Mouse (Mus musculus) ES-E14 (cell line): ENCODE measurements around the gene Scn4b. TPM values are rescaled to one million over a fixed set of nuclear protein-coding genes. Genes with fewer than 3 reads are reported as not detected.

Source experiments
- DNase-seq: peaks from one replicate; pipeline ENCODE4 v3.0.0-alpha.2; 2013; ENCODE audit warnings: low read depth, low spot score
- H3K27ac ChIP-seq: 2 replicates; pipeline ENCODE4 v1.5.1; 2012; ENCODE audit warnings: low read depth, mild to moderate bottlenecking, low read length, moderate library complexity, mixed read lengths; ENCODE audit not compliant: poor library complexity, insufficient read depth, severe bottlenecking
- H3K36me3 ChIP-seq: 2 replicates; pipeline ENCODE4 v1.6.1; 2012; ENCODE audit warnings: mild to moderate bottlenecking, low read length, moderate library complexity, mixed read lengths; ENCODE audit not compliant: control insufficient read depth, poor library complexity, insufficient read depth, severe bottlenecking
- H3K4me1 ChIP-seq, 2 experiments: fragments of 150-350 bp in 1 of 2; sonication (generic) in 1 of 2; 2 replicates each; pipeline ENCODE4 v1.6.1; 2012; ENCODE audit warnings: low read length in 2 of 2, mild to moderate bottlenecking in 1 of 2, mixed read lengths in 1 of 2; ENCODE audit not compliant: control insufficient read depth in 2 of 2, insufficient read depth in 2 of 2, poor library complexity in 1 of 2
- H3K4me3 ChIP-seq, 2 experiments: fragments of 150-350 bp in 1 of 2; sonication (generic) in 1 of 2; 2 replicates each; pipeline ENCODE4 v1.5.1; 2012; ENCODE audit warnings: low read length in 2 of 2, low read depth in 1 of 2, mild to moderate bottlenecking in 1 of 2, mixed read lengths in 1 of 2; ENCODE audit not compliant: insufficient read depth in 1 of 2, poor library complexity in 1 of 2, severe bottlenecking in 1 of 2
- H3K9ac ChIP-seq: 2 replicates; pipeline ENCODE4 v1.6.1; 2012; ENCODE audit warnings: low read depth, mild to moderate bottlenecking, low read length, mixed read lengths; ENCODE audit not compliant: poor library complexity, insufficient read depth, severe bottlenecking
- H3K9me3 ChIP-seq: fragments of 150-350 bp; sonication (generic); 2 replicates; pipeline ENCODE4 v1.6.1; 2012; ENCODE audit warnings: low read depth, mild to moderate bottlenecking, low read length; ENCODE audit not compliant: control insufficient read depth, insufficient read depth
- CHD2 ChIP-seq: IDR thresholded peaks from 2 replicates; pipeline ENCODE4 v1.6.1; 2014; ENCODE audit warnings: mild to moderate bottlenecking, low read depth, low read length, inconsistent platforms
- HCFC1 ChIP-seq: IDR thresholded peaks from 2 replicates; pipeline ENCODE4 v1.6.1; 2012; ENCODE audit warnings: low read length, inconsistent platforms, borderline replicate concordance; ENCODE audit not compliant: insufficient read depth
- MAFK ChIP-seq: IDR thresholded peaks from 2 replicates; pipeline ENCODE4 v1.6.1; 2014; ENCODE audit warnings: mild to moderate bottlenecking, low read depth, low read length, inconsistent platforms; ENCODE audit not compliant: insufficient read depth
- ZC3H11A ChIP-seq: IDR thresholded peaks from 2 replicates; pipeline ENCODE4 v1.6.1; 2012; ENCODE audit warnings: low read depth, mild to moderate bottlenecking, inconsistent platforms, low read length, borderline replicate concordance
- ZNF384 ChIP-seq: IDR thresholded peaks from 2 replicates; pipeline ENCODE4 v1.6.1; 2012; ENCODE audit warnings: low read depth, low read length, inconsistent platforms
- in situ Hi-C, 2 experiments: fragments of 600-800 bp; cut with MboI; formaldehyde crosslinking; loops; one replicate each; pipeline ENCODE4 v1.15.1; 2025; ENCODE audit warnings: low sequenced_read_pairs in 2 of 2, inconsistent platforms in 1 of 2; ENCODE audit not compliant: unreplicated experiment in 2 of 2
- total RNA-seq: library from RNA; depleted of rRNA; stranded (reverse); fragments of 300-350 nt; gene quantifications from 2 replicates; pipeline ENCODE4 v1.2.3, GENCODE M21; 2012; rRNA removed

Scn4b gene
- 0.32 and 0.45 TPM in 2 replicates for total RNA-seq

GRCm38 (mm10) chr9:45138191-45139032 lies at the start of gene Scn4b:
Gene Scn4b (plus strand): TSS chr9:45138395.
- H3K36me3 ChIP-seq, result no peaks in the 10 kb centered on the region
- H3K4me3 ChIP-seq, result peak within 1 kb of the TSS; percentile 53 to 72
- H3K4me1 ChIP-seq, result peaks cover 2% of the 10 kb centered on the region in 2 experiments; a peak in 1 of 4 replicates
- DNase-seq, result no peak
- TF ChIP-seq MAFK (no peak), ZNF384 (no peak), HCFC1 (no peak), ZC3H11A (no peak), CHD2 (no peak)
- no peaks in the 10 kb centered on the region for H3K9me3 ChIP-seq
- H3K9ac ChIP-seq, result peak within 1 kb of the TSS; percentile 28; the same call in 1 of the 2 replicates
- no peak within 1 kb of the TSS for H3K27ac ChIP-seq
- in situ Hi-C loops, result no loop called here

- H3K9ac ChIP-seq, result no peak overlapping the region
- no peak for DNase-seq
- no peak overlapping the region for H3K27ac ChIP-seq
- H3K36me3 ChIP-seq, result no peaks in the 10 kb centered on the region
- no peak overlapping the region for H3K4me3 ChIP-seq
- no peaks in the 10 kb centered on the region for H3K9me3 ChIP-seq
- in situ Hi-C loops, result no loop called here
- H3K4me1 ChIP-seq, result 0 out of 4 replicates have a peak, but pooled peaks cover 0 to 4% of the 10 kb centered on the region in 2 experiments
- TF ChIP-seq ZC3H11A, result no peak
- TF ChIP-seq HCFC1, result no peak
- TF ChIP-seq ZNF384, result no peak
- TF ChIP-seq MAFK, result no peak
- TF ChIP-seq CHD2, result no peak
These were observed 47.4 kb upstream of the Scn4b start for GRCm38 (mm10) chr9:45090811-45091210.

DNA sequence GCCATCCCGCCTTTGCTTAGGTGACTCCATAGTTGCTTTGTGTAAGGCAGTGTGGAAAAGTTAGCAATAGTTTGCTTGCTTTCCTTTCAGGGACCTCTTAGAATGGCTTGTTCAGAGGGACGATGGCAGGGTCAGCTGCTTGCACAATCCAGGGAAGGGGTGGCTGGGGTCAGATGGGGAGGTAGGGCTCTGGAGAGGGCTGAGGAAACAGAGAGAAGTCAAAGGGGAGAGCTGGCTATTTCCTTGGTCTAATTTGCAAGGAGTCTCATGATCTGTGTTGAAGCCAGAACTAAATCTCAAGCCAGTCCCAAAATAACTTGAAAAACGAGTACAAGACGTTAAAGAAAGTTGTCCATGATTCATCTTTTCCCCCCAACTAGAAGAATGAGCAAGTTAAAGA lies 45.6 kb upstream of the Scn4b start:
- no peaks in the 10 kb centered on the region for H3K36me3 ChIP-seq
- H3K4me1 ChIP-seq, result 0 out of 4 replicates have a peak, but pooled peaks cover 0 to 4% of the 10 kb centered on the region in 2 experiments
- no peak overlapping the region for H3K9ac ChIP-seq
- no peak for TF ChIP-seq HCFC1
- TF ChIP-seq ZC3H11A, result no peak
- peak overlapping the region in 1 of 2 experiments; percentile 45; a peak in 1 of 4 replicates for H3K4me3 ChIP-seq
- H3K9me3 ChIP-seq, result no peaks in the 10 kb centered on the region
- H3K27ac ChIP-seq, result no peak overlapping the region
- DNase-seq, result no peak
- in situ Hi-C loops, result no loop called here

DNA sequence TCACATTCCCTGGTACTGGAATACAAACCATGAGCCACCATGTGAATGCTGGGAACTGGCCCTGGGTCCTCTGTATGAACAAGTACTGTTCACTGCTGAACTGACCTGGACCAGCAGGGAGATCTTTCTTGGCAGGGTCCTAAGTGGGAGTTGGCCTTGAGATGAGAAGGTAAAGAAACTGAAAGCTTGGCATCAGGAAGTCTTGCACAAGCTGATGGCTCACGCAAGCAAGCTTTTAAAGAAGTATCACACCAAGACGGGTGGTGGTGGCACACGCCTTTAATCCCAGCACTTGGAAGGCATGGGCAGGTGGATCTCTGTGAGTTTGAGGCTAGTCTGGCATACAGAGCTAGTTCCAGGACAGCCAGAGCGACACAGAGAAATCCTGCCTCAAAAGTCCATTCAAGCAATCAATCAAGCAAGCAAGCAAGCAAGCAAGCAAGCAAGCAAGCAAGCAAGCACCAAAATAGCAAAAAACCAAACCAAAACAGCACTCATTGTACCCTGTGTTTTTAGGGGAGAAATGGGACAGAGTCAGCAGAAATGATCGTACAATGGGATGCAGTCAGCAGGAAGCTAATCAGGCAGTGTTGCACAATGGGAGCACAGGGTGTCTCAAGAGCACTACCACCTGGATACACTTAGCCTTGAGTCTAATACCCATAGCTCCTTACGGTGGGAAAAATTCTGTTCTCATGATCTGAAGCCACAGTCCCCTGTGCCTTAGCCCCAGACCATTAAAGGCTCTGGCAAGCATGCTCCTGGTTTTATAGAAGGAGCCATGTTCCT lies 42.9 kb upstream of the Scn4b start:
- Histone ChIP-seq H3K4me3 (no peak overlapping the region), H3K4me1 (0 out of 4 replicates have a peak, but pooled peaks cover 0 to 4% of the 10 kb centered on the region in 2 experiments), H3K9ac (no peak overlapping the region), H3K36me3 (no peaks in the 10 kb centered on the region), H3K9me3 (no peaks in the 10 kb centered on the region), H3K27ac (no peak overlapping the region)
- in situ Hi-C loops, result no loop called here
- TF ChIP-seq MAFK, result no peak
- TF ChIP-seq ZNF384, result no peak
- no peak for TF ChIP-seq HCFC1
- no peak for TF ChIP-seq CHD2
- TF ChIP-seq ZC3H11A, result no peak
- no peak for DNase-seq
